Mouse (Mus musculus) lung, adult 18-20 months (tissue): ENCODE results near the gene Itga9.

Experiments
- DNase-seq, 2 experiments: peaks; one replicate each; pipeline ENCODE4 v3.0.0; 2022; ENCODE audit warnings: mixed read lengths in 2 of 2

Itga9 gene

DNA sequence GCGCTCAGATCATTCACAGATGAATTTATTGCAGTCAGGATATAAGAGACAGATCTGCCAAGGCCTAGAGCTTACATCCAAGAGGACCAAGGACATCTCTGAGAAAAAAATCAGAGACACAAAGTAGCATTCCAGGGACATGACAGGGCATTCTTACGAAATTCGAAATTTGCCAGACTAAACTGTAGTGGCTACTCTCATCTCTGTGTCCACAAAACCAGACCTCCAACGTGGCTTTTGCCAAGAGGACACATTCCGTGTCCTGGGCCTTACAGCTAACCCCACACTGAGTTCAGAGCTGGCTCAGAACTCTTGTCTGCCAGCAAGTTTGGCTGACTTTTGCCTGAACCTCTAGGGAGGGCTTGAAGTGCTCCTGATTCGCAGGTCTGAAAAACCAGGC lies 279.3 kb downstream of the Itga9 start:
- peak; percentile 26 to 66 for DNase-seq

DNA sequence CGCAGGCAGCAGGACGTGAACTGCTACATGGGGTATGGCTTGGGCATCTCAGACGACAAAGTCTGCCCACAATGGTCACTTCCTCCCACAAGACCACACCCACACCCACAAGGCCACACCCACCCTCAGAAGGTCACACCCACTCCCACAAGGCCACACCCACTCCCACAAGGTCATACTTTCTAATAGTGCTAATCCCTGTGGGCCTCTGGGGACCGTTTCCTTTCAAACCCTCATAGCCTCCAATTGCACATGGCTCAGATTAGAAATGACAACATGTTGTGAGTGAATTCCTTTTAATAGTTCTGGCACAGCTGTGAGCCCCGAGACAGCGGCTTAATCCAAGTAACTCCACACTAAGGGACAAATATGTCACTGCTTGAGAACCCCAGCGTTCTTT lies 280.7 kb downstream of the Itga9 start:
- no peak for DNase-seq

DNA sequence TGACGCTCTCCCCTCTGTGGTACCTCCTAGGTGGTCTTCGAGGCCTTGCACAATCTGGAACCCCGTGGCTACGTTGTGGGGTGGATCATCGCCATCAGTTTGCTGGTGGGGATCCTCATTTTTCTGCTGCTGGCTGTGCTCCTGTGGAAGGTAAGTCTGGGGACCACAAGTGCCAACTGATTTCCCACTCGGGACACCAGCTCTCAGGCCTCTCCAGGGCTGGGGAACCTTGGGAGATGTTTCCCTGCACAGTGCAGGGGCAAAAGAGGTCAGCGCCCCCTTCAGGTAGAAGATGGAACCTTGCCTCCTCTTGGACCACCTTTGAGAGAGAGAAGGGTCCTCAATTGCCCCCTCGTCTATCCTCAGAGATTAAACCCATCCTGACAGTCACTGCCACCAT lies 281.2 kb downstream of the Itga9 start:
- DNase-seq = no peak

DNA sequence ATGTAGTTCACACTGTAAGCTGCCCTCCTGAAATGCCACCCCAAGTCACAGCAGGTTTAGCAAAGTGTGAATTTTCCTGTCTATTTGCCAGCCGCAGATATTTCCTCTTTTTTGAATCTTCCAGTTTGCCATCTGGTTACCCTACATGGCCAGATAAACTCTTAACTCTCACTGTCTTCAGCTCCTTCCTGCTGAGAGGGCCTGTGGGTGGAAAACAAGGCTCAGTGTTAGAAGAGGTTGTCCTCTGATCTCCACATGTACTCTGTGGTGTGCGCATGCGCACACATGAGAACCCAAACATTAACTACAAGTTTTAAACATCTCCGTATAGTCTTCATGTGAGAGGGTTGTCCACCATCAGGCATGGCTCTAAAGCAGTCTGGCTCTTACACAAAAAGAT lies 283.7 kb downstream of the Itga9 start:
- no peak for DNase-seq

DNA sequence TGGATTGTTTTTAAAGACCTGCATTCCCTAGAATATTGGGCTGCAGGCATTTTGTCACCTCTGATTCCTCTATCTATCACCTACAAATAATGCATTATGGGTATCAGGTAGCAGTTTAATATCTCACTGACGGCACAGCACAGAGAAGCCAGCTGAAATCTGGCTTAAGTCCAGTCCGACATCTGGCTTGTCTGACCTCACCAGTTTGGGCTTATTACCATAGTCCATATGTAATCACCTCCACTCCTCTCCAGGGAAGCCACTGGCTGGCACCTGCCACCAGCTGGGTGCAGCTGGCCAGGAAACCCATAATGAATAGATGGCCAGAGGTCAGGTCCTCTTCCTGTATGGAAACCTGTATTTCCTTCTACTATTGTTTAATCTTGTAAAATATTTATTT lies 284.2 kb downstream of the Itga9 start:
- DNase-seq = peak in 1 of 2 experiments; percentile 43

DNA sequence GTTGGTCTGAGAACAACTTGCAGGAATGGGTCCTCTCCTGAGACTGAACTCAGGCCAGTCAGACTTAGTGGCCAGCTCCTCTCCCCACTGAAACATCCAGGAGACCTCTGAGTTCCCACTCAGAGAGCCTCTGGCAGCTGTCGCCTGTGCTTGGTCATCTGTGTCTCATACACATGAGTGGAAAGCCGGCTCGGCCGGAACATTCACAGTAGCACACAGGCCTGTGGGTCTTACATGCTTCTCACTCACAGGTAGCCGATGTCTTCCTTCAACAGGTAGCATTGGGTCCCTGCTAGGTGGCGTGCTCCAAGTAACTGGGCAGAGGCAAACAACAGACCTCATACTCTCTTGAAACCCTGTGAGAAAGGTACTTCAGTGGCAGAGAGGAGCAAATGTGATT lies 284.6 kb downstream of the Itga9 start:
- DNase-seq = no peak

DNA sequence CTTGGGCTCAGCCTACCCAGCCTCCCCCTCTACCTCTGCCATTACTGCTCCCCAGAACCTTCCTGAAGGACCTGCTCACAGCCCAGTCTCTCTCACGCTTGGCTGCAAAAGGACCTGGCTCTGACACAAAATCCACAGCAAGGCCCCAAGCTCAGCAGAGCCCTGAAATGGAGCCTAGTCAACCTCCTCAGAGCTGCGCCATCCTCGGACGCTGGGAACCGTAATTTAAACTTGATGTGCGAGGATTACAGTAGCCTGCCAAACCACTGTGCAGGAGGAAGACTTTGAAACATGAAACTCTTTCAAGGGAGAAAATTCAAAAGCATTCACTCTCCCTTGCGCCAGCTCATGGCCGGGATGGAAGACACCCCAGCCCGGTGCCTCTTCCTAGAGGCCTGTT lies 285.1 kb downstream of the Itga9 start:
- no peak for DNase-seq

DNA sequence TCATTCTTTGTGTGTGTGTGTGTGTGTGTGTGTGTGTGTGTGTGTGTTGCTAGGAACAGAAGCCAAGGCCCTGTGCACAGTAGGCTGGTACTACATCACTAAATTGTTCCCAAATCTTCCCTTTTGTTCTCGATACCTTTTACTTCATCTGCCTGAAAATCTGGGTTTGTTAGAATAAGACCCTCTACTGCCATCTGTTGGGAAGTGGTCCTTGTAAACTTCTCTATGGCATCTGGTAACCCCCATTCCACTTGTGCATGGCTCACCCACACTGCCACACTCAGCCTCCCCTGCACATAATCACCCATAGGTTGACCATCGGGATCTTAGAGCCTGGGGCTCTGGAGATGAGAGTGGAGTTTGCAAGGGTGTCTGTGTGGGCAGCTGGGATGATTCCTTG lies 288.6 kb downstream of the Itga9 start:
- DNase-seq = no peak

DNA sequence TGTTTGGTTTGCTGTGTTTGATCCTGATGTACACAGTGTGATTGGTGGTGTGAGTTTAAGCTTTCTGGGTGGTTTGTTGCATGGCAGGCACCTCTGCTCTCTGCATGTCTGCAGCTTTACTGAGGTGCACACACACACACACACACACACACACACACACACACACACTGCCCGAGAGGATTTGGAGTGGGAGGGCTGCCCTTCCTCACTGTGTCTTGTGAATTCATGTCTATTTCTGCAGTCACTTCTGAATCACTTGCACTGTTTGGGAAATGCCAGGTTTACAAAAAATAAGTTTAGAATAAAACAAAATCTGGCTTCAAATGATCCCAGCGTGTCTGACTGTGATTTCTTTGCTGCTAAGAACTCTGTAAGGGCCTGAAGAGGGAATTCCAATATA lies 294.2 kb downstream of the Itga9 start:
- DNase-seq = no peak

DNA sequence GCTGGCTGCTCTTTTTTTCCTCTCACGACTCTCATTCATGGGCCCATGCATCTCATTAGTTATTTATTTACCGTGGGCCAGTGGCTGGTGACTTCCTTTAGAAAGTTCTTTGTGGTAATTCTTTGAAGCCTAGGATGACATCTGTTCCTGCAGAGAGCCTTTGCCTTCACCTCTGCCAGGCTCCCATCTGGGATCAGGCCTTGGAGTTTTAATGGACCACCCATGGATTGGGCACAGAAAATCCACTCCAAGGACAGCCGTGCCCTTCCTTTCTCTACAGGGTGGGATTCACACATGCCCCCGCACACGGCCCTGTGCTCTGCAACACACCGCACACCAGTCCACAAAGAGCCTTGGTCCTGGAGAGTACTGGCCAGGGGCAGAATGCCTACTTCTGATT lies 295.4 kb downstream of the Itga9 start:
- DNase-seq = no peak

DNA sequence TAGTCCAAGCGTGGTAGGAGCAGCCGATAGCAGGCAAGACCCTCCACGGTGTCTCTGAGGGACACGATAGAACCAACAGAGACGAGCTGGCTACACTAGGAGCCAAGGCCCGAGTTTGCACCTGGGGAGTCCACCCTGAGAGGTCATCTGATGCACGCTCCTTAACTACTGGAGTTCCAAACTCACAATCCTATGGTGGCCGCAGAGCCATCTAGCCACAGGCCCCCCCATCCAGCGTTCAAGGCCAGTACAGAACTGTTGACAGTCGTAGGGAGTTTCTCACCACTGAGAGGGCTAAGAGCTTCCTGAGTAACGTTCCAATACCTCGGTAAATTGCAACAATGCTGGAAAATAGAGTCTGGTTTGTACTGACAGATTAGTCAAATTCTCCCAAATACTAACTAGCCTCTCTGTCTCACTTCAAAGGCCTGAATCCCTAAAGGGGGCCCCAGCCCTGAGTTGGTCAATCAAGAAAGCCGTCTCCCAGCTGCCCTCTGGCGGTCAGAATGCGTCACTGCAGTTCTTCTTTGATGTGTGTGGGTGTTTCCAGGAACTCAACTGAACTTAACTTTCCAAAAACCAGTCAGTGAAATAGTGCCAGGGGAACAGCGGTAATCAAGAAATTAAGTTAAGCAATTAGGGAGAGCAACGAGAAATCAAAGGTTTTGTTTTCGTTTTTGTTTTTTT lies 301.6 kb downstream of the Itga9 start:
- peak; percentile 81 to 84 for DNase-seq

DNA sequence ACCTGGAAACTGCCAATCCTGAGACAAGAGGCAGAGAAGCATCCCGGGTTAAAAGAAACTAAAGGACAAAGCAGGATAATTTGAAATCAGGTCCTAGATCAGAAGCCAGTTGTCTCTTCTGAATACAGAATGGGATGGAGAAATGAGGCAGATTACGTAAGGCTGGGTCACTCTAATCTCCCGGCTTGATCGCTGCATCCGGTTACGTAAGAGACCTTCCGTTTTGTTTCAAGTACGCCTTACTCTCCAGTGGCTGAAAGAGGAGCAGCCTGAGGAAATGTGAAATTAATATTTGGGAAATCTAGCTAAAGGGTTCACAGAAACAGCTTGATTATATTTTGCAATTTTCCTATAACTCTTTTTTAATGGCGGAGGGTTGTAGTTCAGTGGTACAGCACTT lies 306.6 kb downstream of the Itga9 start:
- peak in 1 of 2 experiments; percentile 64 for DNase-seq

DNA sequence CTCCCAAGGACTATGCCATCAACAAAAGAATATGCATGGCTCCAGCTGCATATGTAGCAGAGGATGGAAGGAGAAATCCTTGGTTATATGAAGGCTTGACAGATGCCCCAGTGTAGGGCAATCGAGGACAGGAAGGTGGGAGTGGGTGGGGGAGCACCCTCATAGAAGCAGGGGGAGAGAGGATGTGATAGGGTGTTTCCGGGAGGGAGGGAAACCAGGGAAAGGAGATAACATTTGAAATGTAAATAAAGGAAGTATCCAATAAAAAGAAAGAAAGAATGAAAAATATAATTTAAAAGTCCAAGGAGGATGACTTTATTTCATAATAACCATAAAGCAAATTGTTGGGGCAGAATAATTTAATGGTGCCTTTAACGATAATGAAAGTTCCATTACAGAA lies 307.1 kb downstream of the Itga9 start:
- DNase-seq = no peak

DNA sequence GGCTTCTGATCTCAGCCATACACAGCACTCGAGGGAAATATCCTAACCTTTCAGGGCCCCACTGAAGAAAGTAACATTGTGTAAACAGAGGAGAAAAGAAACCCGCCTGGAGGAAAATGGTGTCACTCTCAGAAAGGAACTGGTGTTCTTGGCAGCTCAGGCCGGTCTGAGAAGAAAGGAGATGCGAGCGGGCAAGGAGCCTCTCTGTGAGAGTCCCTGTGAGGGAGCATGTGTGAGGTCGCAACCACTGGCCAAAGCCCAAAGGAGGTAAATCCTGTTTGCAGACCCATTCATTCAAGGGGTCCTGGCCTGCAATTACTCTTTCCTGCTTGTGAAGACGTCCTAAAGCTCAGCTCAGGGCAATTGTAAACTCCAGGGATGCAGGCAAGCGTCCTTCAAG lies 308.1 kb downstream of the Itga9 start:
- DNase-seq = no peak

DNA sequence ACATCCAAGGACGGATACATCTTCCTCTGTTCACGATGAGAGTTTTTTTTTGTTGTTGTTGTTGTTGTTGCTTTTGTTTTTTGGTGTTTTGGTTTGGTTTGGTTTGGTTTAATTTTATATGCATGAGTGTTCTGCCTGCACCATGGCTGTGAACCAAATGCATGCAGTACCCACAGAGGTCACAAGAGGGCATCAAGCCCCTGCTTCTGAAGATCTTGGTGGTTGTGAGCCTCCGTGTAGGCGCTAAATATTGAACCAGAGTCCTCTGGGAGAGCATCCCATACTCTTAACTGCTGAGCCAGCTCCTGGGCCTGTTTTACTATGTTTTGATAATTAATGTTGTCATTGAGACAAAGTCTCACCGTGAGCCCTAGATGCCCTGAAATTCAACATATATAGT lies 308.8 kb downstream of the Itga9 start:
- no peak for DNase-seq

DNA sequence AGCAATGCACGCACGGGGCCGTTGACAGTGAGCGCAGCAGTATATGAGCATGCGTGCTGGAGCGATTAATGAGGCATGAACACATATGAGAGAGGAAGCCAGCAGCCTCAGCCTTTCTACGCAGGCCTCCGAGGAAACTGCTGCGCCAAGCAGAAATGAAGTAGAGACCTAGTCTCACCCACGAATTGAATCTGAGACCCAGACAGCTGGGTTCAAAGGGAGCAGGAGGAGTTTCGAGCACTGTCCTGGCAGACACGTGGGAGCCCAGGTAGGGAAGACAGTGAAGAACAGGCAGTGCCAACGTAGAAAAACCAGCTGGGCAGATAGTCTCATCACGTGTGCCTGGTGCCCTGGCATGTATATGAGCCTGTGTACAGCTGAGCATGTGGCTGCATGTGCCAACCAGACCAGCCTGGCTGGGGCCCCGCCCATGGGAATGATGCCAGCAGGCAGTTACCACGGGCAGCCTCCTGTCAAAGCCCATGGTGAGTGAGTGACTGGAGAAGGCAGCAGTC lies 313.2 kb downstream of the Itga9 start:
- peak in 1 of 2 experiments; percentile 49 for DNase-seq

DNA sequence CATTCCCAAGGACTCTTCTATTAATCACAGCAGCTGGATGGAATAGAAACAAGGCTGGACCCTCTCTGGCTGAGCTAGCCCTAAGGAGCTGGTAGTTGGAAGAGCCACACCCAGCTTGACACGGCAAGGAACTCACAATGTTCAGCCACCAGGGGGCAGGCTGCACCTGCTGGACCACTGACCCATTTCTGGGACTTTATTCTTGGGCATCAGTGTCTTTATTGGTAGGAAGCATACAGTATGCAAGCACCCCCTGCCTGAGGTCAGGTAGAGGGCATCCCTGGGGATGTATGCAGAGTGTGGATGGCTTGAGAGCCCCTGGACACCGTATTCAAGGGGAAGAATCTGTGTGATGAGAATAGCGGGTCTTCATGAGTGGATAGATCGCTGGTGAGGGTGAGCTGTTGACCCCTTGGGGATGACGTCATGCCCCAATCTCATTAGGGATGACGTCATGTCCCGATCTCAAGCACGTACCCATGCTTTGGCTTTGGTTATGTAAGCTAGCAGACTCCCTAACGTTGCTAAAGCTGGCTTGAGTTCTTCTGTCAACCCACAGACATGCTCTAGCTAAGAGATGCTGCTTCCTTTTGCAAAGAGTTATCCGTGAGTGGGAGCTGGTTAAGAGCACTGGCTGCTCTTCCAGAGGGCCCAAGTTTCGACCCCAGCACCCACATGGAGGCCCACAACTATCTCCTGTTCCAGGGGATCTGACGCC lies 314.5 kb downstream of the Itga9 start:
- DNase-seq = peak; percentile 76 to 82

DNA sequence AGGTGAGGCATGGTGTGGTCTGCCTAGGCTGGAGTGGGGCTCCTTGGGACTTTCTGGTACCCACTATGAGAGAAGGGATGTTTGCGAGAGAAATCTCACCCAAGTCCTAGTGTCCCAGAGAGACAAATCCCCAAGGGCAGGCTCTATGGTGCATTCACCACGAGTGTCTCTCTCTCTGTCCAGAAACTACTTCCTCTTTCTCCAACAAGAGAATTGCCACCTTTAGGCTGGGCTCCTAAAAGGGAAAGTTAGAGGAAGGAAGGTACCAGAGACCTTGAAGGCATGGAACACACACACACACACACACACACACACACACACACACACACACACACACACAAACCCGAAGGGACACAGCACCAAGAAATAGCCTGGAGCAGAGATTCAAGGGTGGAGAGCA lies 315.4 kb downstream of the Itga9 start:
- no peak for DNase-seq

DNA sequence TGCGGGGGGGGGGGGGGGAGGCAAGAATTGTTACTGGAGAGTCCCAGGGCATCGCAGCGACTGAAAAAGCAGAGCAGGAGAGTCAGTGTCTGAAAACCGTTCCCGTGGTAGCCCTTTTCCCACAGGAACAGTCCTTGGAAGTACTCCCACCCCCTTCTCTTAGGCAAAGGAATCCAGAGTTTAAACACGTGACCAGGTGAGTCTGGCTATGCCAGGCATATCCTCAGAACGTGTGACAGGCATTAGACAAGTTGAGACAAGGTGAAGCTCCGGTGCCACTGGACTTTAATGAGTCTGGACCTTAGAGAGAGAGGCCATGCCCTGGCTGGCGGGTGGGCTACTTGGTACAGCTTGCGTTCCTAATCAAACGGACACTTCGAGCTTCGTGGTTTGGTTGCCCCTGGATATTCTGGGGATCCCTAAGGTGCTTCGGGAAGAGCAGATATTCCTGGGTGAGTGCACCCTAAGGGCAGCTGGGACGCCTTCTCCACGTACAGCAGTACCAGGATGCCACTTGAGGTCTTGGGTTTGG lies 318.1 kb downstream of the Itga9 start:
- DNase-seq = no peak

DNA sequence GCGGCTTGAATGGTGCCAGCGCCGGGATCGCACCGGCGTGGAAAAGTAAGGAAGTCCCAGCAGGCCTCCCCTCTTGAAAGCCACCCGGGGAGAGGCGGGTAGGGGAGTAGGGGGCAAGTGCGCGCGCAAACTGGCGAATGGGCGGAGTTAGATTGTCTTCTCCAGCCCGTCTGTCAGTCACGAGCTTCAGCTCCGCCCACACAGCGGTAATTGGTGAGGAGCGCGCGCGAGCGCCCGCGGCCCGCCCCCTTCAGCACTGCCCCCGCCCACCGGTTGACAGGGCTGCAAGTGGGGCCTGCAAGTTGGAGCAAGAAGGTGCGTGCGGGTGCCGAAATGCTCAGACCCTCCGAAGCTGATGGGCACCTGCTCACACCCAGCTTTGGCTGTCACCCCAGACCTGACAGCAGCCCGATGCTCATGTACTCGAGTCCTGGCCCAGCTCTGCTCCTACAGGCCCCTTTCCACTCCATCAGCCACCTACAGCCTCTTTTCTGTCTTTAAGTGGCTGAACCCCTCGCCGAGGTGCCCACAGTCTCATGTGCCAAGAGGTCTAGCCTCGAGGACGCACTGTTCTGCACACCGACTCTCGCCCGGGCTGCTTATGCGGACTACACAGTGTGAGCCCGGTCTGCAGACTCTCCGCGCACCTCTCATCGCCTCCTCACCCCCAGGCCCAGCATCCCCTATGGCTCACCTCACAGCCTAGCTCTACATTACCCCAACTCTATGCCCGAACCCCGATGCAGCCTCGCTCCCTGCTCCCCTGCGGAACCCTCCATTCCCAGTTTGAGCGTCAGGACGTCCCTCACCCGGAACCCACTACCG lies 319.0 kb downstream of the Itga9 start:
- peak; percentile 97 to 98 for DNase-seq

DNA sequence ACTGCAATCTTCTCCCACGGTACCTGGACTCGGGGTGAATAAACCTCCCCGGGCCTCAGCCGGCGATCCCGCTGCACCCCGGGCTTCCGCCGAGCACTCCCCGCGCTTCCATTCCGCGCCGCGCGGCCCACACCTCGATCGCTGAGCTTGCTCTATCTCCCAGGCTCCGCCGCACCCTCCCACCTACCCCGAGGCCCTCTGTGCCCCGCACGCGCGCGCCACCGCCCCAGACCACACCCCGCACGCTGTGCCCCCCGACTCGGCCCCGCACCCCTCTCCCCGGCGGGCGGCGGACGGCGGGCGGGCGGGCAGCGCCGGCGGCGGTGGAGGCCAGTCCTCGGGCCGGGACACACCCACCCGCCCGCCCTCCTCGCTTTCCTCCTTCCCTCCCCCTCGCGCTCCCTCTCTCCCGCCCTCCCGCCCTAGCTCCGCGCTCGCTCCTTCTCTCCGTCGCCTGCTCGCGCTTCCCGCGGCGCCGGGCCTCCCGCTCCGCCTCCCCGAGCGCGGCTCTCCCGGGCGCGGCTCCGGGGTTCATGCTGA lies 319.7 kb downstream of the Itga9 start, which contains the start of gene Ctdspl:
Gene Ctdspl (plus strand): TSS at position 343 of the 540 bp plus-strand sequence.
- peak; percentile 52 to 57 for DNase-seq

DNA sequence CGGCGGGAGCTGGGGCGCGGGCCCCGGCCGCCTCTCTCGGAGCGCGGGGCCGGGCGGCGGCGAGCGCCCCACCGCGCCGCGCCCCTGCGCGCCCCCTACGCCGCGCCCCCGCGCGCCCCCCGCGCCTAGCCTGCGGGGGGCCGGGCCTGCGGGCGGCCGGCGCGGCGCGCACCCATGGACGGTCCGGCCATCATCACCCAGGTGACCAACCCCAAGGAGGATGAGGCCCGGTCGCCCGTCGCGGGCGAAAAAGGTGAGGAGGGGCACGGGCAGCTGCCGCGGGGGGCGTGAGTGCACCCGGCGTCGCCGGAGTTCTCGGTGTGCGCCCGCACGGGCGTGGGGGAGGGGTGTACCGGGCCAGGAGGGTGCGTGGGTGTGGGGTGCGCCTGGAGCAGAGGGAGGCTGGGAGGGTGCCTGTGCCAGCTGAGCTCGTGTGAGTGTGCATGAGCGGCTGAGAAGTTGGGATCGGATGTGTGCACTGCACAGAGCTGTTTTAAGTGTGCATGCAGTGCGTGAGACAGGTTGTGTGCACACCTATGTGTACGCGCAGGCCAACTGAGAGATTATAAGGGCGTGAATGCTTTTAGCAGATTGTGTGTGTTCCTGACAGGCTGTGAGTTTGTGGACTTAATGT lies 320.3 kb downstream of the Itga9 start:
- peak; percentile 56 to 62 for DNase-seq
